In genomic region chr15:101216036-101216435, GRCm38 (mm10) we compare ENCODE assay signal across 28 mouse cellular contexts. TPM values are rescaled to one million over a fixed set of nuclear protein-coding genes. Genes with fewer than 3 reads are reported as not detected.
A peak's percentile ranks its signal among the peaks of the same experiment; 100 is the strongest.
DNase-seq lines count a peak whose midpoint lies in the region; ATAC-seq and TF ChIP-seq lines count a peak whose summit lies in the region.
"Had no signal": no experiment of that assay in that cellular context is flagged by ENCODE, and none has a peak within 500 bp of the region (broad histone marks: within the 10 kb centered on the region; RNA-seq: fewer than 3 reads in every experiment).

No protein-coding gene starts in this region.

- no peak overlapping the region for H3K4me2 ChIP-seq in kidney, postnatal 0 days (ENCODE audit: low read length)
- H3K4me2 ChIP-seq in kidney, embryonic 14.5 days (replicated peaks; ENCODE audit: low read depth, low read length): no peak overlapping the region
- no peak overlapping the region for H3K4me2 ChIP-seq in midbrain, embryonic 11.5 days
- H3K4me2 ChIP-seq in midbrain, embryonic 13.5 days (replicated peaks): no peak overlapping the region
- H3K4me2 ChIP-seq: embryonic facial prominence, embryonic 13.5 days; forebrain, embryonic 12.5 days; forebrain, embryonic 15.5 days; heart, embryonic 11.5 days; hindbrain, embryonic 12.5 days; hindbrain, embryonic 15.5 days had no signal

- no peak overlapping the region for H3K4me3 ChIP-seq in kidney, adult 2 months (ENCODE audit: insufficient read depth, low read depth, low read length)
- H3K4me3 ChIP-seq in kidney, postnatal 0 days (replicated peaks; ENCODE audit: low read depth, low read length): no peak overlapping the region
- no peak overlapping the region for H3K4me3 ChIP-seq in kidney, embryonic 14.5 days (ENCODE audit: low read length)
- no peak overlapping the region for H3K4me3 ChIP-seq in midbrain, embryonic 11.5 days (ENCODE audit: low read depth, low read length)
- H3K4me3 ChIP-seq in midbrain, embryonic 13.5 days (replicated peaks): no peak overlapping the region
- H3K4me3 ChIP-seq: embryonic facial prominence, embryonic 10.5 days; embryonic facial prominence, embryonic 13.5 days; erythroblast, embryonic 14.5 days; forebrain, embryonic 12.5 days; forebrain, embryonic 15.5 days; hindbrain, embryonic 12.5 days; hindbrain, embryonic 15.5 days had no signal

- TF ChIP-seq CTCF in kidney, adult 2 months (conservative IDR thresholded peaks at IDR 0.05; ENCODE audit: insufficient read depth, insufficient read length, low read depth, low read length): no peak
- no peak for TF ChIP-seq CTCF in kidney, postnatal 0 days (IDR thresholded peaks at IDR 0.05; ENCODE audit: low read depth)

- H3K4me1 ChIP-seq in kidney, adult 2 months (ENCODE audit: control insufficient read depth, insufficient read depth, low read length): peaks cover 12% of the 10 kb centered on the region; the same call in 1 of the 2 replicates
- no peaks in the 10 kb centered on the region for H3K4me1 ChIP-seq in kidney, postnatal 0 days (replicated peaks; ENCODE audit: insufficient read depth, low read length)
- peaks cover 6% of the 10 kb centered on the region; the same call in 1 of the 2 replicates for H3K4me1 ChIP-seq in kidney, embryonic 14.5 days (ENCODE audit: control insufficient read depth, insufficient read depth, low read length)
- peaks cover 10% of the 10 kb centered on the region for H3K4me1 ChIP-seq in midbrain, embryonic 11.5 days (ENCODE audit: control insufficient read depth, insufficient read depth, low read length)
- H3K4me1 ChIP-seq in midbrain, embryonic 13.5 days (replicated peaks): peaks cover 11% of the 10 kb centered on the region

- H3K36me3 ChIP-seq in kidney, adult 2 months (ENCODE audit: control insufficient read depth, insufficient read depth, low read length): no peaks in the 10 kb centered on the region
- H3K36me3 ChIP-seq in kidney, postnatal 0 days (ENCODE audit: insufficient read depth, low read length): peaks cover 12% of the 10 kb centered on the region; the same call in 1 of the 2 replicates
- H3K36me3 ChIP-seq in kidney, embryonic 14.5 days (ENCODE audit: control insufficient read depth, insufficient read depth, low read length): peaks cover 22% of the 10 kb centered on the region
- peaks cover 2% of the 10 kb centered on the region; the same call in 1 of the 2 replicates for H3K36me3 ChIP-seq in midbrain, embryonic 11.5 days (ENCODE audit: control insufficient read depth, insufficient read depth, low read length)
- H3K36me3 ChIP-seq in midbrain, embryonic 13.5 days: peaks cover 29% of the 10 kb centered on the region
- H3K36me3 ChIP-seq: G1E had no signal

- no peak for ATAC-seq in kidney, postnatal 0 days (replicated peaks; ENCODE audit: low FRiP score, low read depth)
- ATAC-seq in kidney, embryonic 14.5 days (ENCODE audit: low FRiP score, low TSS enrichment): no peak
- no peak for ATAC-seq in midbrain, embryonic 11.5 days (ENCODE audit: low FRiP score)
- ATAC-seq in midbrain, embryonic 13.5 days: no peak
- ATAC-seq: forebrain, embryonic 15.5 days; Patski had no signal

- H3K27ac ChIP-seq in kidney, adult 2 months (ENCODE audit: insufficient read depth, low read depth, low read length): peak overlapping the region; percentile 61
- H3K27ac ChIP-seq in kidney, postnatal 0 days: peak overlapping the region; percentile 71; the same call in 1 of the 2 replicates
- no peak overlapping the region for H3K27ac ChIP-seq in kidney, embryonic 14.5 days (ENCODE audit: low read depth, low read length)
- H3K27ac ChIP-seq in midbrain, embryonic 11.5 days (ENCODE audit: low read depth, low read length): no peak overlapping the region
- no peak overlapping the region for H3K27ac ChIP-seq in midbrain, embryonic 13.5 days
- H3K27ac ChIP-seq: embryonic facial prominence, embryonic 10.5 days; embryonic facial prominence, embryonic 13.5 days; forebrain, embryonic 12.5 days; forebrain, embryonic 15.5 days; hindbrain, embryonic 12.5 days; hindbrain, embryonic 15.5 days had no signal

- no peak for TF ChIP-seq POLR2A in kidney, adult 2 months (IDR thresholded peaks at IDR 0.05; ENCODE audit: low read depth, low read length)

- no peaks in the 10 kb centered on the region for H3K9me3 ChIP-seq in kidney, postnatal 0 days (replicated peaks; ENCODE audit: low read length)
- H3K9me3 ChIP-seq in kidney, embryonic 14.5 days (ENCODE audit: control insufficient read depth, low read length): no peaks in the 10 kb centered on the region
- H3K9me3 ChIP-seq in midbrain, embryonic 11.5 days (ENCODE audit: control insufficient read depth, low read length): no peaks in the 10 kb centered on the region
- no peaks in the 10 kb centered on the region for H3K9me3 ChIP-seq in midbrain, embryonic 13.5 days
- H3K9me3 ChIP-seq: embryonic facial prominence, embryonic 10.5 days; embryonic facial prominence, embryonic 13.5 days; forebrain, embryonic 12.5 days; forebrain, embryonic 15.5 days; hindbrain, embryonic 12.5 days; hindbrain, embryonic 15.5 days had no signal

- H3K27me3 ChIP-seq in kidney, adult 2 months (replicated peaks; ENCODE audit: control insufficient read depth, insufficient read depth, low read length): no peaks in the 10 kb centered on the region
- H3K27me3 ChIP-seq in kidney, postnatal 0 days (ENCODE audit: insufficient read depth, low read length): no peaks in the 10 kb centered on the region
- H3K27me3 ChIP-seq in kidney, embryonic 14.5 days (ENCODE audit: control insufficient read depth, insufficient read depth, low read length): no peaks in the 10 kb centered on the region
- no peaks in the 10 kb centered on the region for H3K27me3 ChIP-seq in midbrain, embryonic 11.5 days (ENCODE audit: control insufficient read depth, insufficient read depth, low read length)
- H3K27me3 ChIP-seq in midbrain, embryonic 13.5 days: no peaks in the 10 kb centered on the region
- H3K27me3 ChIP-seq: embryonic facial prominence, embryonic 13.5 days; forebrain, embryonic 12.5 days; forebrain, embryonic 15.5 days; hindbrain, embryonic 12.5 days; hindbrain, embryonic 15.5 days; Patski had no signal

- H3K9ac ChIP-seq in kidney, postnatal 0 days (ENCODE audit: low read depth, low read length): no peak overlapping the region
- H3K9ac ChIP-seq in kidney, embryonic 14.5 days (ENCODE audit: low read depth, low read length): no peak overlapping the region
- no peak overlapping the region for H3K9ac ChIP-seq in midbrain, embryonic 11.5 days (ENCODE audit: low read length)
- H3K9ac ChIP-seq in midbrain, embryonic 13.5 days (replicated peaks): no peak overlapping the region
- H3K9ac ChIP-seq: embryonic facial prominence, embryonic 13.5 days; forebrain, embryonic 12.5 days; forebrain, embryonic 15.5 days; hindbrain, embryonic 12.5 days; hindbrain, embryonic 15.5 days had no signal

- 62% methylated on average over 4 of the region's 4 CpGs for WGBS in kidney, adult 2 months
- WGBS in kidney, postnatal 0 days: 80% methylated on average over 4 of the region's 4 CpGs
- 79% methylated on average over 4 of the region's 4 CpGs for WGBS in kidney, embryonic 14.5 days
- whole genome bisulfite sequencing in midbrain, embryonic 11.5 days: 62% methylated on average over 4 of the region's 4 CpGs
- WGBS in midbrain, embryonic 13.5 days: 74% methylated on average over 4 of the region's 4 CpGs

- peak; percentile 67 for DNase-seq in kidney, adult 2 months
- no peak for DNase-seq in kidney, postnatal 10 days
- no peak for DNase-seq in kidney, postnatal 0 days (ENCODE audit: low spot score)
- DNase-seq in midbrain, embryonic 11.5 days (ENCODE audit: low spot score, missing footprints): peak; percentile 75
- DNase-seq in kidney, postnatal 36 days: peak; percentile 56 to 67
- no peak for DNase-seq in adrenal gland, adult 2 months
- DNase-seq: adrenal gland, adult 8-10 months; adrenal gland, postnatal 25 days; B cell, adult 2 months; cerebellum, adult 11-12 months; cerebellum, adult 8-10 months; cerebellum, postnatal 10 days; cerebellum, postnatal 36 days; embryo, embryonic 11 days; gastrocnemius, postnatal 10 days; heart, adult 11 months had no signal

RNA-seq across cellular contexts. Expression of gene Grasp, which starts 8.0 kb away (rescaled TPM):
- polyA plus RNA-seq in kidney, adult 2 months (2012; rRNA removed): 6.2 and 7.0 TPM in 2 replicates
- polyA plus RNA-seq in kidney, postnatal 0 days (2015; fragmentation: Nextera tagmentation; extraction: Ambion mirVana): 3.7 and 4.0 TPM in 2 replicates
- polyA plus RNA-seq in kidney, embryonic 14.5 days (2014; fragmentation: Nextera tagmentation; extraction: Ambion mirVana): 5.0 and 5.7 TPM in 2 replicates
- 3.6 and 4.5 TPM in 2 replicates for polyA plus RNA-seq in midbrain, embryonic 11.5 days (2014; fragmentation: Nextera tagmentation; extraction: Ambion mirVana)
- polyA plus RNA-seq in midbrain, embryonic 13.5 days (2015; fragmentation: Nextera tagmentation; extraction: Ambion mirVana): 1.7 and 2.4 TPM in 2 replicates
- total RNA-seq in adrenal gland, adult 2 months (2021): 10 to 100 TPM; 16.4 to 21.0 TPM
- 53.0 and 60.3 TPM in 2 replicates for polyA plus RNA-seq in adrenal gland, adult 2 months (2012; rRNA removed)

RNA-seq across cellular contexts. Expression of gene Nr4a1, which starts 38.0 kb away (rescaled TPM):
- polyA plus RNA-seq in kidney, adult 2 months (2012; rRNA removed): 4.9 and 5.7 TPM in 2 replicates
- polyA plus RNA-seq in kidney, postnatal 0 days (2015; fragmentation: Nextera tagmentation; extraction: Ambion mirVana): 8.6 and 9.5 TPM in 2 replicates
- 4.5 and 5.0 TPM in 2 replicates for polyA plus RNA-seq in kidney, embryonic 14.5 days (2014; fragmentation: Nextera tagmentation; extraction: Ambion mirVana)
- polyA plus RNA-seq in midbrain, embryonic 11.5 days (2014; fragmentation: Nextera tagmentation; extraction: Ambion mirVana): 1.3 TPM in 2 replicates
- 2.8 and 3.1 TPM in 2 replicates for polyA plus RNA-seq in midbrain, embryonic 13.5 days (2015; fragmentation: Nextera tagmentation; extraction: Ambion mirVana)
- total RNA-seq in adrenal gland, adult 2 months (2021): 100 to 1,000 TPM; 560 to 565 TPM
- polyA plus RNA-seq in adrenal gland, adult 2 months (2012; rRNA removed): 162 and 415 TPM in 2 replicates
- total RNA-seq: G1E had no signal

RNA-seq across cellular contexts. Expression of gene Acvr1b, which starts 42.2 kb away (rescaled TPM):
- polyA plus RNA-seq in kidney, adult 2 months (2012; rRNA removed): 37.0 and 37.2 TPM in 2 replicates
- polyA plus RNA-seq in kidney, postnatal 0 days (2015; fragmentation: Nextera tagmentation; extraction: Ambion mirVana): 5.8 and 6.4 TPM in 2 replicates
- 6.0 and 7.2 TPM in 2 replicates for polyA plus RNA-seq in kidney, embryonic 14.5 days (2014; fragmentation: Nextera tagmentation; extraction: Ambion mirVana)
- 14.7 and 15.2 TPM in 2 replicates for polyA plus RNA-seq in midbrain, embryonic 11.5 days (2014; fragmentation: Nextera tagmentation; extraction: Ambion mirVana)
- polyA plus RNA-seq in midbrain, embryonic 13.5 days (2015; fragmentation: Nextera tagmentation; extraction: Ambion mirVana): 18.2 and 19.2 TPM in 2 replicates
- 10 to 100 TPM in 1 of 2 experiments, 1 to 10 TPM in 1; 5.2 to 10.0 TPM for total RNA-seq in adrenal gland, adult 2 months (2021)
- polyA plus RNA-seq in adrenal gland, adult 2 months (2012; rRNA removed): 10.1 and 11.2 TPM in 2 replicates
- polyA plus RNA-seq: G1E had no signal

Comparison
In these comparisons a context has a peak if more than half of its experiments do, and no peak if none do; other contexts are left out.
1. DNase-seq: peak in kidney, adult 2 months (single experiment), midbrain, embryonic 11.5 days (single experiment) and kidney, postnatal 36 days (2 of 2); none in kidney, postnatal 10 days (single experiment), kidney, postnatal 0 days (single experiment) and adrenal gland, adult 2 months (single experiment).
2. H3K27ac ChIP-seq: peak in kidney, adult 2 months (single experiment) and kidney, postnatal 0 days (single experiment); none in kidney, embryonic 14.5 days (single experiment), midbrain, embryonic 11.5 days (single experiment) and midbrain, embryonic 13.5 days (single experiment).
3. RNA of gene Nr4a1, which starts 38.0 kb away (polyA plus RNA-seq): 162 to 415 TPM in adrenal gland, adult 2 months; 8.6 to 9.5 TPM in kidney, postnatal 0 days, 4.9 to 5.7 TPM in kidney, adult 2 months, 4.5 to 5.0 TPM in kidney, embryonic 14.5 days, 2.8 to 3.1 TPM in midbrain, embryonic 13.5 days and 1.3 TPM in midbrain, embryonic 11.5 days; every median in the first group is over 10 times any median in the second.